Mouse (Mus musculus): ENCODE data around the gene Ctrb1.

DNA sequence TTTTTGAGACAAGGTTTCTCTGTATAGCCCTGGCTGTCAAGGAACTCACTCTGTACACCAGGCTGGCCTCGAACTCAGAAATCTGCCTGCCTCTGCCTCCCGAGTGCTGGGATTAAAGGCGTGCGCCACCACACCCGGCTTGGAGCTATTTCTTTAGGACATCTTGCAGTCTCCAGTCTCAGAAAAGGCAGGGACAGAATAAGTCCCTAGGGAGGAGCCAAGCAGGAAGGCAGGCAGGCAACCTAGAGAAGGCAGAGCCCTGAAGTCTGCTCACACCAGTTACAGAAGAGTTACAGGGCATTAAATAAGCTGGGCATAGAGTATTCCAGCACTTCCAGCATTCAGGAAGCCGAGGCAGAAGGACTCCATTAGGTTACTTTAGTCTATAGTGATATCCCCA is 34.5 kb upstream of the Ctrb1 start:
- no peak for TF ChIP-seq CTCF (IDR thresholded peaks at IDR 0.05; ENCODE audit: insufficient read depth, low read length)
- no peak for TF ChIP-seq POLR2A (IDR thresholded peaks at IDR 0.05; ENCODE audit: borderline replicate concordance, extremely low read depth, low read depth, low read length)
